Mouse (Mus musculus): ENCODE results near the gene Tbl3.

The Tbl3 gene

GRCm38 (mm10) chr17:24653967-24654710, 53.3 kb downstream of the Tbl3 start:
- in situ Hi-C loops (cut with MboI) = loop anchor here (10.0 kb wide), 1 partner anchor 119 kb away; the partner anchor contains the start of gene Rab26

GRCm38 (mm10) chr17:24651835-24652234, 55.6 kb downstream of the Tbl3 start:
- in situ Hi-C loops (cut with MboI) = loop anchor here (10.0 kb wide), 1 partner anchor 117 kb away; the partner anchor contains the start of gene Rab26

- in situ Hi-C loops (cut with MboI) = loop anchor here (10.0 kb wide), 1 partner anchor 116 kb away; the partner anchor contains the start of gene Rab26
Measured at GRCm38 (mm10) chr17:24650766-24651165, 56.7 kb downstream of the Tbl3 start.

DNA sequence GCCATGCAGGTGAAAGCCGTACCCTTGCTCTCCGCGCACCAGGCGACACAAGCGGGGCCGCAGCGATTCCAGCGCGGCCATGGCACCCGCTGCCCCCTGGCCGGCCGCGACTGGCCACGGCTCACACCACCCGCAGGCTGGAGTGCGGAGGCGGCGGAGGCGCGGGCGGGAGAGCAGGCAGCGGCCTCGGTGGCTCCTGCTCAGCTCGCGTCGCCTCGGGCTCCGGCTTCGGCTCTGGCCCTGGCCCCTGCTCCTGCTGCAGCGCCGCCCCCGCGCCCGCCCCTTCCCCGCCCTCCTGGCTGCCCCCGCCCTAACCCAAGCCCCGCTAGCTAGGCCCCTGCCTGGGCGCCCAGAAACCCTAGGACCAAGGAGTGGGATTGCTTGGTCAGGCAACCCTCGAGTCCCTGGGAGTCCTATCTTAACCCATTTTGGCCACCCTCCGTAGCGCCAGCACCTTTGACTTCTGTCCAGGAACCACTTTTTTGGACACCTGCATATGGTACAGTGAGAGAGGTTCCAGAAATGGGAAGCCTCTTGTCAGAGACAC, 57.3 kb downstream of the Tbl3 start, which contains the start of gene Slc9a3r2:
Gene Slc9a3r2 (minus strand): TSS at position 258 of the 547 bp plus-strand sequence.
- in situ Hi-C loops (cut with MboI) = loop anchor here (10.0 kb wide), 1 partner anchor 115 kb away; the partner anchor contains the start of gene Rab26

DNA sequence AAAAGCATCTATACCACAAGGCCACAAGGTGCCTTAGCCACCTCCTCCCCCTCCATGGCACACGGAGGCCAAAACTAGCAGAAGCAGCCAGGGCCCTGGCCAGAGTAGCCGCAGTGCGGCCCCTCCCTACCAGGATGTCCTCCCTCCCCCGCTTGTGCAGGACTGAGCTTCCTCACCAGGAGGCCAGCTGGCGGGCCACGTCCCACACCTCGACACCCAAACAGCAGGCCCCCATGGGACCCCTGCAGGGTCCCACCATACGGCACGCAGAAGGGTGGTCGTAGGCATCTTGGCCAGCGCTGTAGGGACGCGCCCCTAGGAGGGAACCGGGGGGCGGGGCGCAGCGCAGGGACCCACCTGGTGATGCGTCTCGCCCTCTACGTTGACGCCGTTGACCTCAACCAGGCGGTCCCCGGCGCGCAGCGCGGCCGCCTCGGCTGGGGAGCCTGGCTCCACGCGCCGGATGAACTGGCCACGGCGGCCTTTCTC, 57.8 kb downstream of the Tbl3 start:
- in situ Hi-C loops (cut with MboI) = loop anchor here (10.0 kb wide), 1 partner anchor 115 kb away; the partner anchor contains the start of gene Rab26

- in situ Hi-C loops (cut with MboI) = no loop called here
Measured at GRCm38 (mm10) chr17:24648731-24649377, 58.6 kb downstream of the Tbl3 start.
